Mouse (Mus musculus) bone marrow, adult 2 months (tissue): Measurements from ENCODE around the gene Rps27. TPM values are rescaled to one million over a fixed set of nuclear protein-coding genes. Genes with fewer than 3 reads are reported as not detected.

Experiments
- H3K27ac ChIP-seq: fragments of 200-500 bp; 2 replicates; pipeline ENCODE4 v1.5.1; 2012; ENCODE audit warnings: low read depth, mild to moderate bottlenecking, control low read depth, inconsistent platforms, low read length; ENCODE audit not compliant: control insufficient read depth, poor library complexity, insufficient read depth
- H3K4me1 ChIP-seq: fragments of 200-500 bp; 2 replicates; pipeline ENCODE4 v1.6.1; 2011; ENCODE audit warnings: low read length; ENCODE audit not compliant: control insufficient read depth, insufficient read depth
- H3K4me3 ChIP-seq: fragments of 200-500 bp; replicated peaks from 2 replicates; pipeline ENCODE3; 2011; ENCODE audit warnings: mild to moderate bottlenecking, low read depth, low read length, control low read depth; ENCODE audit not compliant: control insufficient read depth
- CTCF ChIP-seq: fragments of 200-500 bp; IDR thresholded peaks from 2 replicates; pipeline ENCODE4 v1.5.1; 2011; ENCODE audit warnings: low read length, control low read depth; ENCODE audit not compliant: control insufficient read depth, insufficient read depth
- POLR2A ChIP-seq: fragments of 200-500 bp; IDR thresholded peaks from 2 replicates; pipeline ENCODE4 v1.6.1; 2011; ENCODE audit warnings: low read depth, mild to moderate bottlenecking, control low read depth, low read length, borderline replicate concordance; ENCODE audit not compliant: control insufficient read depth
- WGBS: fragments of 180-500 bp; shearing (Covaris S2); methylation state at CpG from one replicate; pipeline ENCODE4 v1.1.7; 2018; 5-methylcytosine and 5-hydroxymethylcytosine counted together
- polyA plus RNA-seq: library from polyadenylated mRNA; stranded (reverse); fragments of >200 nt; gene quantifications from 2 replicates; pipeline ENCODE4 v1.2.4, GENCODE M21; 2011; ENCODE audit warnings: low replicate concordance; ENCODE audit not compliant: missing spikeins, insufficient read depth, insufficient read length

Rps27 gene
- polyA plus RNA-seq, 1 experiment, result 168 TPM

- no peak overlapping the region for H3K4me3 ChIP-seq
- no peak overlapping the region for H3K27ac ChIP-seq
- 72% methylated on average over 5 of the region's 5 CpGs for WGBS
- no peaks in the 10 kb centered on the region; the same call in 1 of the 2 replicates for H3K4me1 ChIP-seq
- no peak for TF ChIP-seq CTCF
- no peak for TF ChIP-seq POLR2A
These were observed 9.8 kb downstream of the Rps27 start for GRCm38 (mm10) chr3:90203619-90204018.

- no peak overlapping the region for H3K4me3 ChIP-seq
- no peaks in the 10 kb centered on the region; the same call in 1 of the 2 replicates for H3K4me1 ChIP-seq
- H3K27ac ChIP-seq, result no peak overlapping the region
- TF ChIP-seq POLR2A (no peak), CTCF (no peak)
- WGBS, result 58% methylated on average over 1 of the region's 1 CpGs
These were observed 10.6 kb downstream of the Rps27 start for GRCm38 (mm10) chr3:90202884-90203283.

- 81% methylated on average over 1 of the region's 1 CpGs for WGBS
- no peak overlapping the region for H3K27ac ChIP-seq
These were observed 15.9 kb downstream of the Rps27 start for GRCm38 (mm10) chr3:90197548-90197947.

GRCm38 (mm10) chr3:90195644-90196043 lies 17.8 kb downstream of the Rps27 start:
- no peak overlapping the region for H3K27ac ChIP-seq
- H3K4me3 ChIP-seq, result no peak overlapping the region
- 81% methylated on average over 1 of the region's 1 CpGs for WGBS
- TF ChIP-seq CTCF (no peak), POLR2A (no peak)
- H3K4me1 ChIP-seq, result no peaks in the 10 kb centered on the region

More at GRCm38 (mm10) chr3:90197548-90197947, 15.9 kb downstream of the Rps27 start:
- TF ChIP-seq CTCF, result no peak
- TF ChIP-seq POLR2A, result no peak
- H3K4me1 ChIP-seq, result no peaks in the 10 kb centered on the region
- no peak overlapping the region for H3K4me3 ChIP-seq

GRCm38 (mm10) chr3:90194759-90195158 lies 18.7 kb downstream of the Rps27 start:
- Histone ChIP-seq H3K4me3 (no peak overlapping the region), H3K4me1 (no peaks in the 10 kb centered on the region), H3K27ac (no peak overlapping the region)
- WGBS, result 75% methylated on average over 4 of the region's 4 CpGs
- TF ChIP-seq POLR2A (no peak), CTCF (no peak)

GRCm38 (mm10) chr3:90190859-90191510 lies 22.5 kb downstream of the Rps27 start:
- Histone ChIP-seq H3K27ac (no peak overlapping the region), H3K4me3 (no peak overlapping the region), H3K4me1 (no peaks in the 10 kb centered on the region)
- TF ChIP-seq POLR2A (no peak), CTCF (no peak)
- WGBS, result 81% methylated on average over 11 of the region's 11 CpGs

- Histone ChIP-seq H3K4me3 (no peak overlapping the region), H3K4me1 (no peaks in the 10 kb centered on the region), H3K27ac (no peak overlapping the region)
- no peak for TF ChIP-seq POLR2A
- no peak for TF ChIP-seq CTCF
- 82% methylated on average over 3 of the region's 3 CpGs for WGBS
These were observed 29.9 kb downstream of the Rps27 start for GRCm38 (mm10) chr3:90183581-90183980.

- TF ChIP-seq POLR2A (no peak), CTCF (no peak)
- no peak overlapping the region for H3K4me3 ChIP-seq
- H3K27ac ChIP-seq, result no peak overlapping the region
- WGBS, result 60% methylated on average over 3 of the region's 3 CpGs
- no peaks in the 10 kb centered on the region for H3K4me1 ChIP-seq
These were observed 33.9 kb downstream of the Rps27 start for GRCm38 (mm10) chr3:90179566-90179965.

Other genes starting within 250 kb of the Rps27 start
- gene Hax1, start 214.9 kb downstream of the Rps27 start, polyA plus RNA-seq, result 34.2 and 70.1 TPM in 2 replicates
- gene 4933434E20Rik, start 162.0 kb downstream of the Rps27 start, polyA plus RNA-seq, result 31.4 and 49.9 TPM in 2 replicates
- 57.2 and 89.7 TPM in 2 replicates for gene Ubap2l, start 161.0 kb downstream of the Rps27 start, polyA plus RNA-seq
- gene Tpm3, start 141.0 kb downstream of the Rps27 start, polyA plus RNA-seq, result 645 and 665 TPM in 2 replicates
- gene Nup210l, start 109.5 kb downstream of the Rps27 start, polyA plus RNA-seq, result 0.79 and 1.5 TPM in 2 replicates
- gene Rab13, start within 50 bp of the Rps27 start, polyA plus RNA-seq, result 11.5 and 13.0 TPM in 2 replicates
- gene Jtb, start 17.9 kb upstream of the Rps27 start, polyA plus RNA-seq, result 38.7 and 72.7 TPM in 2 replicates
- not detected in 2 replicates for gene Creb3l4, start 29.9 kb upstream of the Rps27 start, polyA plus RNA-seq
- gene Slc39a1, start 34.5 kb upstream of the Rps27 start, polyA plus RNA-seq, result 11.6 and 29.3 TPM in 2 replicates
- 45.5 and 67.3 TPM in 2 replicates for gene Crtc2, start 40.5 kb upstream of the Rps27 start, polyA plus RNA-seq
- gene Dennd4b, start 51.5 kb upstream of the Rps27 start, polyA plus RNA-seq, result 24.7 and 68.6 TPM in 2 replicates
- 13.9 and 17.5 TPM in 2 replicates for gene Gatad2b, start 79.5 kb upstream of the Rps27 start, polyA plus RNA-seq
- 4.4 and 5.6 TPM in 2 replicates for gene Slc27a3, start 176.3 kb upstream of the Rps27 start, polyA plus RNA-seq
- gene Ints3, start 220.0 kb upstream of the Rps27 start, polyA plus RNA-seq, result 7.1 and 21.2 TPM in 2 replicates